Mouse (Mus musculus): ENCODE data around the gene Nxpe2. TPM values are rescaled to one million over a fixed set of nuclear protein-coding genes. Genes with fewer than 3 reads are reported as not detected.

Gene Nxpe2
- polyA plus RNA-seq, 1 experiment from 2014 or later, result 1.2 TPM

Other genes with a start within 250 kb of the Nxpe2 start
- 8.9 and 9.3 TPM in 2 replicates for gene Nxpe4, start 191.4 kb downstream of the Nxpe2 start, polyA plus RNA-seq (2014; fragmentation: Nextera tagmentation; extraction: Ambion mirVana)
- 83.7 and 98.8 TPM in 2 replicates for gene Rexo2, start 127.2 kb upstream of the Nxpe2 start, polyA plus RNA-seq (2014; fragmentation: Nextera tagmentation; extraction: Ambion mirVana)
- gene Rbm7, start 141.8 kb upstream of the Nxpe2 start, polyA plus RNA-seq (2014; fragmentation: Nextera tagmentation; extraction: Ambion mirVana), result 78.8 and 80.7 TPM in 2 replicates
- 19.1 and 28.4 TPM in 2 replicates for gene Gm5617, start 142.0 kb upstream of the Nxpe2 start, polyA plus RNA-seq (2014; fragmentation: Nextera tagmentation; extraction: Ambion mirVana)

Data from hindbrain, embryonic 14.5 days (tissue).